Mouse (Mus musculus) heart, adult 2 months (tissue): ENCODE measurements around the gene Tspo.

ENCODE experiments used
- CTCF ChIP-seq: fragments of 200-600 bp; IDR thresholded peaks from 2 replicates; pipeline ENCODE4 v1.8.1; 2022; ENCODE audit warnings: antibody characterized with exemption, mild to moderate bottlenecking, moderate library complexity
- EP300 ChIP-seq: fragments of 200-500 bp; IDR thresholded peaks from 2 replicates; pipeline ENCODE4 v1.6.1; 2011; ENCODE audit warnings: low read depth, low read length, control low read depth; ENCODE audit not compliant: insufficient read depth
- POLR2A ChIP-seq: fragments of 200-500 bp; IDR thresholded peaks from 2 replicates; pipeline ENCODE4 v1.6.1; 2011; ENCODE audit warnings: mild to moderate bottlenecking, low read depth, low read length, control low read depth; ENCODE audit not compliant: insufficient read depth

DNA sequence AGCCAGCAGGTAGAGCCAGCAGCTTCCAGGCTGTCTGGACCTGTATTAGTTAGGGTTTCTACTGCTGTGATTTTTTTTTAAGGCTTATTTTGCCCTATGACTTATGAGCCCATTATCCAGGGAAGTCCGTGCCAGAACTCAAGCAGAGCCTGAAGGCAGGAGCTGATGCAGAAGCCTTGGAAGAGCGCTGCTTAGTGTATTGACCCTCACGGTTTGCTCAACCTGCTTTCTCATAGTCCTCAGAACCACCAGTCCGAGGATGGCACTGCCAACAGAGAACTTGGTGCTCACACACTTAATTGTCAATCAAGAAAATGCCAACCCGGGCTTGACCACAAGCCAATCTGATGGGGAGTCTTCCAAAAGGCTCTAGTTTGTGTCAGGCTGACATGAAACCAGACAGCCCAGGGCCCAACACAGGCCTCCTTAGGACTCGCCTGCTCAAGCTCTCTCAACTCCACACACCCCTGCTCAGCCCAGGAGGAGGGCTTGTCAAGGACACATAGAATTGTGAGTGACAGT, 42.5 kb upstream of the Tspo start:
- TF ChIP-seq CTCF: no peak
- TF ChIP-seq POLR2A: no peak
- TF ChIP-seq EP300: no peak
